Comparison of ENCODE assay signal across 7 mouse cellular contexts in genomic region chr8:126526864-126527571, GRCm38 (mm10).
DNase-seq lines count a peak whose midpoint lies in the region.

No protein-coding gene starts in this region.

- DNase-seq in urinary bladder, postnatal 14 days (ENCODE audit: low spot score): peak; percentile 59
- no peak for DNase-seq in urinary bladder, postnatal 10 days (ENCODE audit: low spot score)
- DNase-seq in heart, adult 11 months: peak; percentile 100
- peak; percentile 63 for DNase-seq in kidney, adult 9 months
- peak; percentile 78 for DNase-seq in lung, postnatal 14 days
- no peak for DNase-seq in T-cell, adult 2 months (ENCODE audit: low spot score)
- no peak for DNase-seq in spleen, postnatal 4 days (ENCODE audit: low spot score in 2 of 2)

Comparison
In these comparisons a context has a peak if more than half of its experiments do, and no peak if none do; other contexts are left out.
1. DNase-seq: peak in urinary bladder, postnatal 14 days (single experiment), heart, adult 11 months (single experiment), kidney, adult 9 months (single experiment) and lung, postnatal 14 days (single experiment); none in urinary bladder, postnatal 10 days (single experiment), T-cell, adult 2 months (single experiment) and spleen, postnatal 4 days (0 of 2).